Mouse (Mus musculus) spleen, adult 2 months (tissue): ENCODE measurements at regions not wholly inside any gene's neighbourhood (a gene's known extent, or its start where the extent isn't known, plus 50 kb on each side); places are given as distances from the start of the nearest gene placed in this dataset.

Experiments
- CTCF ChIP-seq: fragments of 200-500 bp; IDR thresholded peaks from 2 replicates; pipeline ENCODE4 v1.5.1; 2011; ENCODE audit warnings: mild to moderate bottlenecking, inconsistent platforms; ENCODE audit not compliant: insufficient read depth, insufficient read length, insufficient replicate concordance; ENCODE audit errors: extremely low read depth
- POLR2A ChIP-seq: fragments of 200-500 bp; IDR thresholded peaks from 2 replicates; pipeline ENCODE4 v1.6.1; 2011; ENCODE audit warnings: low read depth, low read length, inconsistent platforms

- TF ChIP-seq POLR2A, result no peak
- TF ChIP-seq CTCF, result no peak
Observed at GRCm38 (mm10) chr17:62200491-62200890, 680.6 kb downstream of the Efna5 start.
